Mouse (Mus musculus): Measurements from ENCODE around the gene Tmem265. TPM values are rescaled to one million over a fixed set of nuclear protein-coding genes. Genes with fewer than 3 reads are reported as not detected.

Gene Tmem265
- polyA plus RNA-seq, 1 experiment from 2014 or later: 4.0 TPM

DNA sequence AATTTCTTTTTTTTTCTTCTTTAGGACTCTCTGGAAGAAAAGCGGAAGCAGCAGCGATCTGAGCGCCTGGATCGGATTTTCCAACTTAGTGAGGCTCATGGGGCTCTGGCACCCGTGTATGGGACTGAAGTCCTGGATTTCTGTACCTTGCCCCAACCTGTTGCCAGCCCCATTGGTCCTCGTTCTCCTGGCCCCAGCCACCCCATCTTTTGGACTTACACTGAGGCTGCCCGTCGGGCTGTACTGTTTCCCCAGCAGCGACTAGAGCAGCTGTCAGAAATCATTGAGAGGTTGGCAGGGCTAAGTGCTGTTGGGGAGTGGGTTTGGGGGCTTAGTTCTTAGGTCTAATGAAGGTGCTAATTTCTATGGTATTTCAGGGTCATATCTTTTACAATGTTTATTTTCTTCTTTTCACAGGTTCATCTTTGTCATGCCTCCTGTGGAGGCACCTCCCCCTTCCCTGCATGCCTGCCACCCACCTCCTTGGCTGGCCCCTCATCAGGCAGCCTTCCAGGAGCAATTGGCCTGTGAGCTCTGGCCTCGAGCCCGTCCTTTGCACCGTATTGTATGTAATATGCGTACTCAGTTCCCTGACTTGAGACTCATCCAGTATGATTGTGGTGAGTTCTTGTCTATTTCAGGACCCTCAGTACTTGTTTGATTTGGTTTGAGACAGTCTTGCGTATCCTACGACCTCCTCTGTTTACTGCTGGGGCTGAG lies 11.9 kb upstream of the Tmem265 start:
- H3K9me3 ChIP-seq (ENCODE audit: control insufficient read depth, low read length): no peaks in the 10 kb centered on the region
- ATAC-seq (ENCODE audit: low FRiP score) (no peak), DNase-seq (ENCODE audit: low spot score, missing footprints) (no peak)
- no peak overlapping the region for H3K4me3 ChIP-seq (ENCODE audit: low read depth, low read length)
- H3K36me3 ChIP-seq (ENCODE audit: control insufficient read depth, insufficient read depth, low read length): peaks cover 33% of the 10 kb centered on the region
- no peaks in the 10 kb centered on the region for H3K4me1 ChIP-seq (ENCODE audit: control insufficient read depth, insufficient read depth, low read length)
- no peak overlapping the region for H3K9ac ChIP-seq (ENCODE audit: low read length)
- 91% methylated on average over 15 of the region's 15 CpGs for WGBS
- no peak overlapping the region for H3K27ac ChIP-seq (ENCODE audit: low read depth, low read length)
- no peaks in the 10 kb centered on the region for H3K27me3 ChIP-seq (ENCODE audit: control insufficient read depth, insufficient read depth, low read length)
- no peak overlapping the region for H3K4me2 ChIP-seq

DNA sequence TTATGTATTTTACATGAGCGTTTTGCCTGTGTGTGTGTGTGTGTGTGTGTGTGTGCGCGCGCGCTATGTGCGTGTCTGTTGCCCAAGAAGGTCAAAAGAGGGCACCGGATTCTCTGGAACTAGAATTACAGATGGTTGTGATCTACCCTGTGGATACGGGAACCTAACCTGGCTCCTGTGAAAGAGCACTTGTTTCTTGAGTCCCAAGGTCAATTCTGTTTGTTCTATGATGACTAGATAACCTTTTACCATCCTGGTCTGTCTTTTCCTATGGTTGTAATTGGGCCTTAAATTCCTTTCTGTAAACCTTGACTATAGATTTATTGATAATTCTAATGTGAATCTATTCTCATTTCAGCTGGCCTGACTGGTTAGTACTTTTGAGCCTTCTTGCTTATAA lies 9.6 kb upstream of the Tmem265 start:
- WGBS: 94% methylated on average over 8 of the region's 8 CpGs
- no peaks in the 10 kb centered on the region for H3K9me3 ChIP-seq (ENCODE audit: control insufficient read depth, low read length)
- DNase-seq (ENCODE audit: low spot score, missing footprints): no peak
- no peak overlapping the region for H3K4me3 ChIP-seq (ENCODE audit: low read depth, low read length)
- ATAC-seq (ENCODE audit: low FRiP score): no peak
- H3K4me1 ChIP-seq (ENCODE audit: control insufficient read depth, insufficient read depth, low read length): no peaks in the 10 kb centered on the region
- H3K9ac ChIP-seq (ENCODE audit: low read length): no peak overlapping the region
- no peak overlapping the region for H3K4me2 ChIP-seq
- H3K27ac ChIP-seq (ENCODE audit: low read depth, low read length): no peak overlapping the region
- H3K27me3 ChIP-seq (ENCODE audit: control insufficient read depth, insufficient read depth, low read length): no peaks in the 10 kb centered on the region
- peaks cover 34% of the 10 kb centered on the region for H3K36me3 ChIP-seq (ENCODE audit: control insufficient read depth, insufficient read depth, low read length)

DNA sequence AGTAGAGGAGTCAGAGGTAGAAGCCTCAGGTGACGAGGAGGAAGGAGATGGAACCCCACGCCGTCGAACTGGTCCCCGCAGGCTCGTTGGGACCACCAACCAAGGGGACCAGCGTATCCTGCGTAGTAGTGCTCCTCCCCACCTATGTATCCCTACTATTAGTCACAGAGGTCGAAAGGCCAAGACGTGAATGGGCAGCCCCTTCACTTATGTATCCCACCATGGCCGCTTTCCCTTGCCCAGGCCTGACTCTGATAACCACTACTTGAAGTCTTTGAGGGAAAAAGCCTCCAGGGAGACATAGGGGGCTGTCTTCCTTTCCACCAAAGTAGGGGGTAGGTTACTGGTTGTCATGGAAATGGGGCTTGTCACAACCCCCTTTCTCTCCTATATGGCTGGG lies 610 bp upstream of the Tmem265 start:
- no peaks in the 10 kb centered on the region for H3K4me1 ChIP-seq (ENCODE audit: control insufficient read depth, insufficient read depth, low read length)
- H3K4me2 ChIP-seq: no peak overlapping the region
- WGBS: 92% methylated on average over 11 of the region's 11 CpGs
- H3K36me3 ChIP-seq (ENCODE audit: control insufficient read depth, insufficient read depth, low read length): peaks cover 31% of the 10 kb centered on the region
- no peak overlapping the region for H3K27ac ChIP-seq (ENCODE audit: low read depth, low read length)
- DNase-seq (ENCODE audit: low spot score, missing footprints) (peak; percentile 76), ATAC-seq (ENCODE audit: low FRiP score) (no peak)
- no peak overlapping the region for H3K4me3 ChIP-seq (ENCODE audit: low read depth, low read length)
- H3K27me3 ChIP-seq (ENCODE audit: control insufficient read depth, insufficient read depth, low read length): no peaks in the 10 kb centered on the region
- H3K9me3 ChIP-seq (ENCODE audit: control insufficient read depth, low read length): no peaks in the 10 kb centered on the region
- H3K9ac ChIP-seq (ENCODE audit: low read length): no peak overlapping the region

DNA sequence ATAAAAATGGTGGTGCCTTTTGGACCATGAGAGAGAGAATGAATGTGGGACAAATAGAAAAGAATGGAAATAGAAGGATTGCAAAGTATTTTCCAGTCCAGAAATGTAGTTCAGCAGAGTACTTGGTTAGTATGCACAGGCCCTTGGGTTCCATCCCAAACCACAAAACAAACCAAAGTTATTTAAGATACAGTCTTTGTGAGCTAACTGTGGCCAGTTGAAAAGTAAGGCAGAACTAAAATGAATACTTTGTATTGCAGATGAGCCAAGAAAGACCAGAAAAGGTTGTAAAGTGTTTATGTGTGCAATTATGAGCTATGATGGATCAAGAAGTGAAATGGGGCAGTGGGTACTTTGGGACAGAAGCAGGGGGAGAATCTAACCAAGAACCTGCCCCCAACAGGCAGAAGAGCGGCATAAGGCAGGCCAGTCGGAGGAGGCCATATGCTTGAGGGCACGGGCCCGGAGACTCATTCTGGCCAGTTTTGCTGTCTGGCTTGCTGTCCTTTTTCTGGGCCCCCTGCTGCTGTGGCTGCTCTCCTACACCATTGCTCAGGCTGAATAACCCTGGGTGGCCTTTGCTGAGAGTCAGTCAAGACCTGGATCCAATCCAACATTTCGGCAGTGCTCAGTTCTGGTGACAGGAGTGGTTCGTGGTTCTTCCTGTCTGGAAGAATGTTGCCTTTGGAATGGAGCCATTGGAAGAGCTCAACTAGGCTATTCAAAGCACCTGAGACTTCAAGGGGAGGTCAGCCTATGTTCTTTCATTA lies 3.4 kb downstream of the Tmem265 start:
- ATAC-seq (ENCODE audit: low FRiP score) (no peak), DNase-seq (ENCODE audit: low spot score, missing footprints) (no peak)
- Histone ChIP-seq H3K27me3 (ENCODE audit: control insufficient read depth, insufficient read depth, low read length) (no peaks in the 10 kb centered on the region), H3K27ac (ENCODE audit: low read depth, low read length) (no peak overlapping the region), H3K4me2 (no peak overlapping the region), H3K9me3 (ENCODE audit: control insufficient read depth, low read length) (no peaks in the 10 kb centered on the region), H3K4me3 (ENCODE audit: low read depth, low read length) (no peak overlapping the region), H3K4me1 (ENCODE audit: control insufficient read depth, insufficient read depth, low read length) (no peaks in the 10 kb centered on the region), H3K9ac (ENCODE audit: low read length) (no peak overlapping the region), H3K36me3 (ENCODE audit: control insufficient read depth, insufficient read depth, low read length) (peaks cover 14% of the 10 kb centered on the region)
- 93% methylated on average over 6 of the region's 6 CpGs for WGBS

DNA sequence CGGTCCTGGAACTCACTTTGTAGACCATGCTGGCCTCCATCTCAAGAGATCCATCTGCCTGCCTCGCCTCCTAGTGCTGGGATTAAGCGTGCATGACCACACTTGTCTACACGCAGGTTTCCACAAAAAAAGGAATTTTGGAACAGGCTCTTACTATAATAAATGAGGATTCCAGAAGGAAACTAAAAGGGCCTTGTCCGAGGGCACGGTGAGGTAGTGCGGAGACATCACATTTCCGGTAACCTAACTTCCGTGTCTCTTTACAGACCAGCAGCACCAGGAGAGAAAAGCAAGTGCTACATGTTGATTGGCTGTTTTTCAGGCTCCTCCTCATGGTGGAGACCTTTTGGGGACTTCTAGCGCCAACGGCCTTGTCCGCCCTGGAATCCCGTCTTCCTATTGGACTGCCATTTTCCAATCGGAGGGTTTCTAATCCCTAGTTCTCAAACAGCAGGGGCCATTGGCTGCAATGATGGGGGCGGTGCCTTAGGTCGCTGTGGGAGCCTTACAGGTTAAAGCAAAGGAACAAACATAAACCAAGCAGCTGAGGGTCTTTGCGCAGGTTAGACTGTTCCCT lies 11.8 kb downstream of the Tmem265 start, which contains the start of gene Phkg2:
Phkg2 (plus strand) TSS at position 446 of the 577 bp plus-strand sequence.
- peak within 1 kb of the TSS; percentile 61 for H3K27ac ChIP-seq (ENCODE audit: low read depth, low read length)
- WGBS: under 1% methylated on average over 17 of the region's 17 CpGs
- DNase-seq (ENCODE audit: low spot score, missing footprints): peak; percentile 95
- no peaks in the 10 kb centered on the region for H3K27me3 ChIP-seq (ENCODE audit: control insufficient read depth, insufficient read depth, low read length)
- peak within 1 kb of the TSS; percentile 78 for H3K4me3 ChIP-seq (ENCODE audit: low read depth, low read length)
- H3K4me2 ChIP-seq: peak within 1 kb of the TSS; percentile 95
- peaks cover 4% of the 10 kb centered on the region; the same call in 1 of the 2 replicates for H3K36me3 ChIP-seq (ENCODE audit: control insufficient read depth, insufficient read depth, low read length)
- peak; percentile 98 for ATAC-seq (ENCODE audit: low FRiP score)
- H3K9ac ChIP-seq (ENCODE audit: low read length): peak within 1 kb of the TSS; percentile 88
- H3K4me1 ChIP-seq (ENCODE audit: control insufficient read depth, insufficient read depth, low read length): peaks cover 14% of the 10 kb centered on the region
- H3K9me3 ChIP-seq (ENCODE audit: control insufficient read depth, low read length): no peaks in the 10 kb centered on the region

DNA sequence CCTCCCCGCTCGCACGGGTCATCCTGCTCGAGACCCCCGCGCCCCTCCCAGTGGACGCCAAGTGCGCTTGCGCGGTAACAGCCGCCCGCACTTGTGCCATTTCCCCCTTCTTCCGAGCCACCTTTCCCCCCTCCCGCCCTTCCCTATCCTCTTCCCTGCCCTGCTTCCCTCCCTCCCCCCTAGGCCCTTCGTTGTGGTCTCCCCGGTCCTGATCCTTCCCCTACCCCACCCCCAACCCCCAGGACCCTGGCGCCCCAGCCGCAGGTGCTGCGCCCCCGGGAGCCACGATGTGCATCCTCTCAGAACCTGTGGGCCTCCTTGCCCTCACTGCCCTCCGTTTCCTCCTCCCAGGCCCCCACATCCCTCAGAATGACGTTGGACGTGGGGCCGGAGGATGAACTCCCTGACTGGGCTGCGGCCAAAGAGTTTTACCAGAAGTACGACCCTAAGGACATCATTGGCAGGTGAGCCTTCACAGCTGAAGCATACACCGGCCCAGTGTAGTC lies 12.4 kb downstream of the Tmem265 start:
- 1% methylated on average over 24 of the region's 28 CpGs for WGBS
- Histone ChIP-seq H3K4me2 (peak overlapping the region; percentile 95), H3K36me3 (ENCODE audit: control insufficient read depth, insufficient read depth, low read length) (peaks cover 7% of the 10 kb centered on the region; the same call in 1 of the 2 replicates), H3K4me1 (ENCODE audit: control insufficient read depth, insufficient read depth, low read length) (peaks cover 14% of the 10 kb centered on the region), H3K9me3 (ENCODE audit: control insufficient read depth, low read length) (no peaks in the 10 kb centered on the region), H3K27me3 (ENCODE audit: control insufficient read depth, insufficient read depth, low read length) (no peaks in the 10 kb centered on the region), H3K4me3 (ENCODE audit: low read depth, low read length) (peak overlapping the region; percentile 78), H3K9ac (ENCODE audit: low read length) (peak overlapping the region; percentile 88), H3K27ac (ENCODE audit: low read depth, low read length) (peak overlapping the region; percentile 36; the same call in 1 of the 2 replicates)
- DNase-seq (ENCODE audit: low spot score, missing footprints) (peak; percentile 90), ATAC-seq (ENCODE audit: low FRiP score) (no peak; the same call in 1 of the 2 replicates)

DNA sequence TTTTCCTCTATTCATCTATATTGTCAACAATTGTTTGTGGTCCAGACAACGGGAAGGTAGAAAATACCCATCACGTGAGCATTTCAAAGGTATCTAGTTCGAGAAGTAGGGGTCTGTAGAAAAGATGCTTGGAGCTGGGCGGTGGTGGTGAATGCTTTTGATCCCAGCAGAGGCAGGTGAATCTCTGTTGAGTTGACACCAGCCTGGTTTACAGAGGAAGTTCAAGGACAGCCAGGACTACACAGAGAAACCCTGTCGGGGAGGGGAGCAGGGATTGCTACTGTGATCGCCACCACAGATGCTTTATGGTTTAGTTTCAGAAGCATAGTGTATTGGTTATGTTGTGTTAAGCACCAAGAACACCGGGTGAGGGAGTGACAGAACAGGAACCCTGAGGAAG lies 12.9 kb downstream of the Tmem265 start:
- Histone ChIP-seq H3K9me3 (ENCODE audit: control insufficient read depth, low read length) (no peaks in the 10 kb centered on the region), H3K9ac (ENCODE audit: low read length) (peak overlapping the region; percentile 88), H3K27me3 (ENCODE audit: control insufficient read depth, insufficient read depth, low read length) (no peaks in the 10 kb centered on the region), H3K27ac (ENCODE audit: low read depth, low read length) (no peak overlapping the region), H3K4me1 (ENCODE audit: control insufficient read depth, insufficient read depth, low read length) (peaks cover 14% of the 10 kb centered on the region), H3K4me2 (peak overlapping the region; percentile 95), H3K4me3 (ENCODE audit: low read depth, low read length) (peak overlapping the region; percentile 78), H3K36me3 (ENCODE audit: control insufficient read depth, insufficient read depth, low read length) (peaks cover 7% of the 10 kb centered on the region; the same call in 1 of the 2 replicates)
- no peak for ATAC-seq (ENCODE audit: low FRiP score)
- 28% methylated on average over 7 of the region's 7 CpGs for WGBS
- no peak for DNase-seq (ENCODE audit: low spot score, missing footprints)

DNA sequence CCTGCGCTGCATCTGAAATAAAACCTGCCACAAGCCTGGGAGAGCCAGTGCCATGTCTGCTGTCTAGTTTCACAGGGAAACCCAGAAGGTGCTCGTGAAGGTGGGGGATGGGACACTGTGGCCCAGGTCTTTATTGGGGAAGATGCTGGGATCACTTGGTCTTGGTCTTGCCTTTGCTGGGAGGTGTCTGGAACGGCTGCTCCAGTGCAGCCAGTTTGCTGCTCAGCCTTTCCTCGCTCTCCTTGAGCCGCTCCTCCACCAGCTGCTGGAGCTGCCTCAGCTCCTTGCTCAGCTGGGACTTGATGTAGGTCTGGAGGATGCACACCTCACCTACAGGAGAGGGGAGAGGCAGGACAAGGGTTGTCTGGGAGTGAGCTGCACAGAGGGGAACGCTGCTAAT lies 22.1 kb downstream of the Tmem265 start:
- H3K27ac ChIP-seq (ENCODE audit: low read depth, low read length): no peak overlapping the region
- H3K9ac ChIP-seq (ENCODE audit: low read length): no peak overlapping the region
- H3K27me3 ChIP-seq (ENCODE audit: control insufficient read depth, insufficient read depth, low read length): no peaks in the 10 kb centered on the region
- no peak overlapping the region for H3K4me2 ChIP-seq
- H3K4me3 ChIP-seq (ENCODE audit: low read depth, low read length): no peak overlapping the region
- peaks cover 15% of the 10 kb centered on the region for H3K36me3 ChIP-seq (ENCODE audit: control insufficient read depth, insufficient read depth, low read length)
- no peaks in the 10 kb centered on the region for H3K9me3 ChIP-seq (ENCODE audit: control insufficient read depth, low read length)
- 91% methylated on average over 6 of the region's 6 CpGs for WGBS
- no peak for ATAC-seq (ENCODE audit: low FRiP score)
- DNase-seq (ENCODE audit: low spot score, missing footprints): no peak
- peaks cover 6% of the 10 kb centered on the region for H3K4me1 ChIP-seq (ENCODE audit: control insufficient read depth, insufficient read depth, low read length)
